Mouse (Mus musculus) testis, adult 2 months (tissue): ENCODE measurements around the gene Atp8b2.

Experiments used
- CTCF ChIP-seq: fragments of 200-500 bp; IDR thresholded peaks from 2 replicates; pipeline ENCODE4 v1.5.1; 2012; ENCODE audit warnings: low read depth, mild to moderate bottlenecking, inconsistent platforms, low read length, moderate library complexity; ENCODE audit not compliant: control insufficient read depth, insufficient read depth, insufficient replicate concordance
- POLR2A ChIP-seq: fragments of 200-500 bp; IDR thresholded peaks from 2 replicates; pipeline ENCODE4 v1.6.1; 2012; ENCODE audit warnings: low read depth, mild to moderate bottlenecking, inconsistent platforms, low read length, moderate library complexity; ENCODE audit not compliant: control insufficient read depth

- TF ChIP-seq POLR2A (no peak), CTCF (no peak)
These were observed 54.5 kb downstream of the Atp8b2 start for GRCm38 (mm10) chr3:89908836-89909235.
